Mouse (Mus musculus): Measurements from ENCODE around the gene Tmem8.

- peak; percentile 65 for TF ChIP-seq CTCF (IDR thresholded peaks at IDR 0.05; ENCODE audit: low read depth, low read length)
- no peak for TF ChIP-seq POLR2A (IDR thresholded peaks at IDR 0.05; ENCODE audit: borderline replicate concordance, low read depth, low read length)
Measured at GRCm38 (mm10) chr17:26119766-26120710, 6.9 kb downstream of the Tmem8 start.
